Mouse (Mus musculus) right cerebral cortex, postnatal 10 days (tissue): ENCODE measurements around the gene Pnpo.

ENCODE experiments used
- DNase-seq, 2 experiments: peaks; one replicate each; pipeline ENCODE4 v3.0.0; 2021; ENCODE audit warnings: low spot score in 2 of 2

Pnpo gene

GRCm38 (mm10) chr11:96969746-96970145 is 26.0 kb upstream of the Pnpo start:
- DNase-seq: peak; percentile 71 to 75

- DNase-seq: no peak
Measured at GRCm38 (mm10) chr11:96969280-96969722, 25.5 kb upstream of the Pnpo start.

GRCm38 (mm10) chr11:96968476-96968875 is 24.7 kb upstream of the Pnpo start:
- DNase-seq: no peak

GRCm38 (mm10) chr11:96967544-96968269 is 23.9 kb upstream of the Pnpo start:
- DNase-seq: no peak

- no peak for DNase-seq
Measured at GRCm38 (mm10) chr11:96966914-96967543, 23.2 kb upstream of the Pnpo start.

GRCm38 (mm10) chr11:96966172-96966571 is 22.4 kb upstream of the Pnpo start:
- DNase-seq: no peak

GRCm38 (mm10) chr11:96963580-96963979 is 19.8 kb upstream of the Pnpo start:
- peak; percentile 88 to 93 for DNase-seq

GRCm38 (mm10) chr11:96957061-96957805 is 13.4 kb upstream of the Pnpo start:
- no peak for DNase-seq

GRCm38 (mm10) chr11:96956009-96956724 is 12.4 kb upstream of the Pnpo start:
- DNase-seq: no peak

- DNase-seq: no peak
Measured at GRCm38 (mm10) chr11:96955094-96955493, 11.3 kb upstream of the Pnpo start.

GRCm38 (mm10) chr11:96952896-96953295 is 9.1 kb upstream of the Pnpo start:
- DNase-seq: no peak

- no peak for DNase-seq
Measured at GRCm38 (mm10) chr11:96952426-96952825, 8.6 kb upstream of the Pnpo start.

GRCm38 (mm10) chr11:96950767-96951166 is 7.0 kb upstream of the Pnpo start:
- no peak for DNase-seq

- DNase-seq: no peak
Measured at GRCm38 (mm10) chr11:96947849-96948248, 4.1 kb upstream of the Pnpo start.

- no peak for DNase-seq
Measured at GRCm38 (mm10) chr11:96946498-96946897, 2.7 kb upstream of the Pnpo start.

- DNase-seq: no peak
Measured at GRCm38 (mm10) chr11:96944844-96945580, 1.2 kb upstream of the Pnpo start.

GRCm38 (mm10) chr11:96941989-96942590 is 1.7 kb downstream of the Pnpo start:
- DNase-seq: no peak

- DNase-seq: no peak
Measured at GRCm38 (mm10) chr11:96940578-96941465, 3.0 kb downstream of the Pnpo start.

GRCm38 (mm10) chr11:96938426-96938800 is 5.4 kb downstream of the Pnpo start:
- DNase-seq: no peak
